Mouse (Mus musculus): Measurements from ENCODE around the gene Asap2. TPM values are rescaled to one million over a fixed set of nuclear protein-coding genes. Genes with fewer than 3 reads are reported as not detected.

Asap2 gene
- total RNA-seq, 2 experiments from 2014 or later = 43.2 to 45.6 TPM

DNA sequence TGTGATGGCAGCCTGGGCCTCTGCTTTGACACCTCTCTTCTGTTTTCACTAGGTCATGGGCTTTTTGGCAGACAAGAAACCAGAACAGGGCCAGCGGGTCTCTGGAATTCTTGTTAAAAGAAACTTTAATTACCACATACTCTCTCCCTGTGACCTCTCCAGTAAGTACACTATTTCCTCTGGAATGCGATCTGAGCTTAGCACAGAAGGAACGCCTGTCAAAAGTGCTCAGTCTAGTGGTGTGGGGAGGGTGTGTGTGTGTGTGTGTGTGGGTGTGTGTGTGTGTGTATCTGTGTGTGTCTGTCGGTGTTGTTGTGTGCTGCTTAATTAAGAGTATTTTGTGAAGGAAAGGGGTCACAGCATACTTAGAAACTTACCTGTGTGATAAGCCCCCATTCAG is 316.5 kb downstream of the Asap2 start:
- no peak for DNase-seq (ENCODE audit: low spot score in 2 of 2)

DNA sequence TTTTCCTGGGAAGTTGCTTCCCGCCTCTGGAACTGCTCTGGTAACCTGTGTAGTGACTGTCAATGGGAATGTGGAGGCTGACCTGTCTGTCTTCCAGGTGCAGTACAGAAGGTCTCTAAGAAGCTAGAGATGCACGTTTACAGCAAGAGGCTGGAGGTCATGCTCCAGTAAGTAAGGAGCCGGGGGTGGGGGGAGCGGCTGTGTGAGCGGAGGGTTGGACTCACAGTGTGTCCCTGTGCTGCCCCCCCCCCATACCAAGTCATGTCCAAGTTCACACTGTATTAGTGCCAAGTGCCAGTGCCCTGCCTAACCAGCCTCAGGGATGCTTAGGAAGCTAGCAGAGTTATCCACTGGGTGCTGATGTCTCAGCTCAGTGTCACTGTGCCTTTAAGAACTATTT is 321.9 kb downstream of the Asap2 start:
- DNase-seq (ENCODE audit: low spot score in 2 of 2) = no peak

- peak; percentile 63 to 81 for DNase-seq (ENCODE audit: low spot score in 2 of 2)
Observed at GRCm38 (mm10) chr12:21315923-21316868, 325.9 kb downstream of the Asap2 start, which contains the start of gene Iah1. Gene Iah1 (plus strand): TSS chr12:21316389.

GRCm38 (mm10) chr12:21316869-21317265 is 326.6 kb downstream of the Asap2 start:
- DNase-seq (ENCODE audit: low spot score in 2 of 2) = peak in 1 of 2 experiments; percentile 30

DNA sequence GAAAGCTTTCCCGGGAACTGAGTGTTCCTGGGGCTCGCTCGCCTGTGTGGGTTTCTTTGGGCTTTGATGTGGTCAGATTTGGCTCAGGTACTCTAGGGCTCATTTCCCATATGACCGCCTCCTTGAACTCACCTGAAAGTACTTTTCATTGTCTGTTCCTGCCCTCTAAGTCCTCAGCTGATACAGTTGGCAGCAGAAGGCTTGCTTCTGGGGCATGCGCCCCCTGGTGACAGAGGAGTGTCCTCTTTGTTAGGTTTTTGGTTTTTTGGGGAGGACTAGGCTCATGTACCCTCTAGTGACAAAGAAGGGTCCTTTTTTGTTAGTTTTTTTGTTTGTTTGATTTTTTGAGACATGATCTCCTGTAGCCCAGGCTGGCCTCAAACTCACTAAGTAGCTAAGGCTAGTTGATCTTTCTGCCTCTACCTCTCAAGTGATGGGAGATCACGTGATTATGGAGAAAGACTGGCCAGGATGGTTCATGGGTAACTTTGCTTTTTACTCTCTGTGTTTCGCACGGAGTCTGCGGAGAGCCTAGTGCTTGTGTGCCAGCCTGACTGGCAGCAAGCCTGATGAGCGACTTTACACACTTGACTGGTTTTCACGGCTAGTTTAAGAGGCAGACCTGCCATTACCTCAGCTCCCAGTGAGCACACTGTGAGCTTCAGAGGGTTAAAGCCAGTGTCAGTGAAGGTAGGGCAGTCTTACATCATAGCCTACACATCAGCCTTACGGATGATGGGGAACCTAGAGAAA is 328.1 kb downstream of the Asap2 start:
- peak; percentile 68 to 69 for DNase-seq (ENCODE audit: low spot score in 2 of 2)
